Mouse (Mus musculus): ENCODE results near the gene Atpaf2.

Atpaf2 gene

GRCm38 (mm10) chr11:60396546-60396945, 21.7 kb downstream of the Atpaf2 start:
- no peak for DNase-seq

GRCm38 (mm10) chr11:60391346-60391745, 26.9 kb downstream of the Atpaf2 start:
- no peak for DNase-seq

DNA sequence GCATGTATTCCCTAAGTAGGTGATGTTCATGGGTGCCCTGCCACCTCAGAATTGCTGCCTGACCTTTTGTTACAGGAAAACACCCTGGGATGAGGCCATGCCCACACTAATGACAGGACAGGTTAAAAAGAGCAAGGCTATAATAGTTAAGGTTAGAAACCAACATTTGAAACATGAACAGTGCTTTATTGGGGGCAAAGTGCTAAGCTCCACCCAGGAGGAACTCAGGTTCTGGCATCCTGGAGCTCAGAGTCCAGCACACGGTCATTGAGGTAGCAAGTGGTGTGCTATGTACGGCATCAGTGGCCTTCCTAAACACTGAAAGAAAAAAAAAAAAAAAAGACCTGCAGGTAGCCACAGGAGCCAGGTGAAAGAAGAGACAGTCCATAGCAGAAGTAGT, 30.3 kb downstream of the Atpaf2 start:
- DNase-seq: no peak

DNA sequence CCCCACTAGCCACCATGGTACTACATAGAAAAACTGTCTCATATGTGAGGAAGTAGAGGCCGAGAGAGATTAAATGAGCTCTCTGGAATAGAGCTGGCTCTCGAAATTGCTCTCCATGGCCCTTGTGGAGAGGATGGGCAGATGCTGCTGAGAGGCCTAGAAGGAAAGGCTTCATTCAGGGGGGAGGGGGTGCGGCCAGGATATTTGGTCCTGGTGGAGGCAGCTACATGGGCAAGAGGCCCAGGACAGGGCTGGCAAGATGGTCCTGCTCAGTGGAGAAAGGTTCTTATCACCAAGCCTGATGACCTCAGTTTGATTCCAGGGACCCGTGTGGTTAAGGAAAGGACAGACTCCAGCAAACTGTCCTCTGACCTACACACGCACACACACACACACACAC, 32.3 kb downstream of the Atpaf2 start:
- no peak for DNase-seq

- no peak for DNase-seq
Observed at GRCm38 (mm10) chr11:60384762-60385421, 33.4 kb downstream of the Atpaf2 start.

DNA sequence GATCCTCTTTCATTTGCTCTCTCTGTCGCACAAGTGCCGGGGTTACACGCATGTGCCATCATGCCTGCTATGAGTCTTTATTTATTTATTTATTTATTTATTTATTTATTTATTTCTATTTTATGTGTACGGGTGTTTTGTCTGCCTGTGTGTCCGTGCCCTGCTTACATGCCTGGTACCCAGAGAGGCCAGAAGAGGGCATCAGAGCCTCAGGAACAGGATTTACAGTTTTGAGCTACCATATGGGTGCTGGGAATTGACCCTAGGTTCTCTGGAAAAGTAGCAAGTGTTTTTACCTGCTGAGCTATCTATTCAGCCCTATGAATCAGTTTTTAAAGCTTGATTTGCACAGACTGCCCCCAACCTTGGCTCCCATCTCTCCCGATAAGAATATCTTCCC, 34.7 kb downstream of the Atpaf2 start:
- no peak for DNase-seq

DNA sequence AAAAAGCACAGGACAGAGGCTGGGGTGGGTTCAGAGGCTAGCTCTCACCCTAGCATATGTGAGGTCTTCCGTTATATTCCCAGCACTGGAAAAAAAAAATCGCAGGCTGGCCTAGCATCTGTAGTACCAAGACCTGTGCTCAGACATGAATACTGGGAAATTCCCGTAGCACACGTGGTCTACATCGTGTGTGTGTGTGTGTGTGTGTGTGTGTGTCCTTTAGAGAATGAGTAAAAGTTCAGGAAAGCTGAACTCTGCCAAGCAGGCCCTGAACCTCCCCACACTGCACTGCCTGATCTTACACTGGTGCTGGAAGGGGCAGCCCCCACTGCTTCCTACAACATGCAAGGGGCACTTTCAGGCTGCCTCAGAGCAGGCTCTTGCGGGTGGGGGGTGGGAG, 43.8 kb downstream of the Atpaf2 start:
- DNase-seq: no peak

DNA sequence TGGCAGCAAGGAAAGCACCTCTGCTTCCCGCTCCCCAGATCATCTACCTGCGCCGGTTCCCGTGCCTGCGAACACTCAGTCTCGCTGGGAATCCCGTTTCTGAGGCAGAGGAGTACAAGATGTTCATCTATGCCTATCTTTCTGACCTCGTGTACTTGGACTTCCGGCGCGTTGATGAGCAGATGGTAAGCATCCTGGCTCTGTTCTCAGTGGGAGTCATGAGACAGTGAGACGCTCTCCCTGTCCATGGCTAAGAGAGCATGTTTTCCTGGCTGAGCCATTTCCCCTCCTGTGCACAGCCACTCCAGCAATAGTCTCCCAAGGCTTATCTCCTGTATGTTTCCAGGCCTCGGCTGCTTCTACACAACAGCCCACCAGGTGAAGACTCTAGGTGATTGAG, 47.8 kb downstream of the Atpaf2 start:
- no peak for DNase-seq

DNA sequence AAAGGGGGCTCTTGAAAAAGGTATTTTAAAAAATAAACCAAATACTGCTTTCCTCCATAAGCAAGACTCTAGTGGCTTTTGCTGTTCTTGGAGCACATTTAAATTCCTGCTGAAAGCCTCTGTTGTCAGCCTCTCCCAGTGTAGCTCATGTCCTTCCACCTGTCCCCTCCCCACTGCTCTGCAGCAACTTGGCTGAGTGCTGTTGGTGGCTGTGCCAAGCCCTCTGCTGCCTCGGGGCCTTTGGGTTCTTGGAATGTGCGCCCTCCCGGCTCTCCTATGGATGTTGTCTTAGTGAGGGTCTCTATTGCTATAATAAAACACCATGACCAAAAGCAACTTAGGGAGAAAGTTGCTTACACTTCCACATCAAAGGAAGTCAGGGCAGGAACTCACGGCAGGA, 48.8 kb downstream of the Atpaf2 start:
- no peak for DNase-seq

DNA sequence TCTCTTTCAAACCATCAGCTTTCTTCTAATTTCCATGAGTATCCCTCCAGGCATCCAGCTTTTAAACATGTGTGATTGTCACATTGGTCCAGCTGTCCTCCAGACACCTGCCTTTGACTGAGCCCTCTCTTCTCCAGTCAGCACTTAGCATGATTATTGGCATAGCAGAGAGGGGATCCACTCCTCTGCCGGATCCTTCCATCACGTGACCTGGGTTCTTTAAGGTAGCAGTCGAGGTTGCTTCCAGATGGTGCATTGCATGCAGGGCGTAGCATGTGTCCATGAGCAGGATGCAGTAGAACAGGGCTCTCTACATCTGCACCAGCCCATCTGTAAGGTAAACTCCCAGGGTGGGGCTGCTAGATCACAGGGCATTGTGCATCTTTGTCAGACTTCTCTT, 49.3 kb downstream of the Atpaf2 start:
- DNase-seq: peak in 1 of 2 experiments; percentile 3

DNA sequence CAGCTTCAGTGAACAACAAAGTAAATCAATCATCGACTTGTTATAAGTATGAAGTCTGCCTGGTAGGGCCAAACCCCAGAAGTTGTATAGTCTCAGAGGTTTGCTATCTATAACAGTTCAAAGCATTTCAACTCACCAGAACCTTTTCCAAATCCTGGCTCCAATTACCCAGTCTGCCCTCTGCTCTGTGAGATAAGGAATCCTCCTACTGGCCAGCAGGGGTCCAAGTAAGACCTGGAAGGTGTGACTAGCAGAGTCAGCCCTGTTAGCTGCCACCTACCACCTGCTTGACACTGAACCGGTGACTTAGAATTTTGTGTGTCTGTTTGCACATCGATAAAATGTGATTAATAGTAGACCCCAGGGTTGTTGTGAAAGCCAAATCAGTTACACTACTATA, 51.0 kb downstream of the Atpaf2 start:
- DNase-seq: no peak

DNA sequence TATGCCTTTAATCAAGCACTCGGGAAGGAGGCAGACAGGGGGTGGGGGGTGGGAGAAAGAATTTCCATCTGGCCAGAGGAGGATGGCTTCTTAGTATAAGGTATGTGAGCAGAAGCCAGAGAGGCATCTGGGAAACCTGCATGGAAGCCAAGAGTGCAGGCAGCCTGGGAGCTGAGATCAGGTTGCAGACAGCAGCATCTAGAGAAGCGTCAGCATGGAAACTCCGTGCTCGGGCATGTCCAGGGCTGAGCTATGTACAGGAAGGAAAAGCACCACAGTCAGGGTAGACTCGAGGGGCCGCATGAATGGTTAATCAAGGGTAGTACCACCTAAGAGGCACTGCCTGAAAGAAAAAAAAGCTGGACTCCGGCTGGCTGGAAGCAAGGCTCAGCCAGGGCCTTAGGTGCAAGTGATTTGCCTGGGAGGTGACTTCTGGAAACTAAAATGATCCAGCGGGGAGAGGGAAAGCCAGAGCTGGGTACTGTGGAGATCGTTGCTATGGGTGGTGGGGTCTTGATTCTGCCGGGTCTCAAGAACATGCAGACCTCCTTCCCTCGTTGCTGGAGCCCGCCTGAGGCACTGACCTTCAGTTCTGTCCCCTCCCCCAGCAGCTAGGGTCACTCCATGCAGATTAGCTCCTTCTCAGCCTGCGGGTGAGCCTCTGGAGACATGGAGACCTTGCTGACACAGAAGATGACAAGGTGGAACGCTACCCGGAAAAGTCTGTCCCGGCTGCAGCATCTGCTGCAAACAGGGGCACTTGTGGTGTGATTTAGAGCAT, 51.8 kb downstream of the Atpaf2 start:
- no peak for DNase-seq

- no peak for DNase-seq
Observed at GRCm38 (mm10) chr11:60360631-60361201, 57.5 kb downstream of the Atpaf2 start.

- no peak for DNase-seq
Observed at GRCm38 (mm10) chr11:60359936-60360335, 58.3 kb downstream of the Atpaf2 start.

GRCm38 (mm10) chr11:60359138-60359537, 59.1 kb downstream of the Atpaf2 start:
- DNase-seq: no peak

GRCm38 (mm10) chr11:60358548-60358947, 59.7 kb downstream of the Atpaf2 start:
- no peak for DNase-seq

DNA sequence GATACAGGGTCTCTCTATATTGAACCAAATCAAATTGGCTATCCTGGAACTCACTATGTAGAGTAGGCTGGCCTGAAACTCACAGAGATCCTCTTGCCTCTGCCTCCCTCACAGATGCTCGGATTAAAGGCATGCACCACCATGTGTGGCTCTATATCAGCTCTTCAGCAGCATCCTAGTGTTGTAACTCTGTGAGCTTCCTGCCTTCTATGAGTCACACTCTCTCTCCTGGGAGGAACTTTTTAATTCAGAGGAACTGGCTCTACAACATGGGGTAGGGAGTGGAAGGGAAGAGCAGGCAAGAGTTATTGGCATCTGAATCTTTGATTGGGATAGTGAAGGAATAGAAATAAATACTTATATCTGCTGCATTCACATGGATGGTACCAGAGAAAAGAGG, 61.1 kb downstream of the Atpaf2 start:
- no peak for DNase-seq

DNA sequence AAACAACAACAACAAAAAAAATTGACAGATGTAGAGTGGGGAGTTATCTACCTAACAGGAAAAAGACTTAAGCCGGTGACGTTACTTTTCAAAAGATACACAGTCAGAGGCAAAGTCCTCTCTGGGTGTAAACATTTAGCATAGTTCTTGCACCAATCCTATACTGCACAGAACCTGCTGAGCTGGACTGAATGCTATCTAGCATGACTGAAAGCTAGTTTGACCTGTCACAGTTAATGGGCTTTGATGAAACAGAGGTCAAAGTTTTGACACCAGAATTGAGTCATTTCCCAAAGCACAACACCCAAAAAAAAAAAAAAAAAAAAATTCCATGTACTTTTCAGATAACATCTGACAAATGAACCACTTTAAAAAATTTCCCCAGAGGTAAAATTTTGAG, 62.3 kb downstream of the Atpaf2 start:
- DNase-seq: no peak

- DNase-seq: peak; percentile 96 to 98
Observed at GRCm38 (mm10) chr11:60352559-60353411, 65.5 kb downstream of the Atpaf2 start, which contains the start of the genes Tom1l2 and Drc3. Tom1l2 (minus strand) TSS chr11:60352905. Drc3 (plus strand) TSS chr11:60353329.

GRCm38 (mm10) chr11:60351925-60352371, 66.3 kb downstream of the Atpaf2 start:
- DNase-seq: no peak

DNA sequence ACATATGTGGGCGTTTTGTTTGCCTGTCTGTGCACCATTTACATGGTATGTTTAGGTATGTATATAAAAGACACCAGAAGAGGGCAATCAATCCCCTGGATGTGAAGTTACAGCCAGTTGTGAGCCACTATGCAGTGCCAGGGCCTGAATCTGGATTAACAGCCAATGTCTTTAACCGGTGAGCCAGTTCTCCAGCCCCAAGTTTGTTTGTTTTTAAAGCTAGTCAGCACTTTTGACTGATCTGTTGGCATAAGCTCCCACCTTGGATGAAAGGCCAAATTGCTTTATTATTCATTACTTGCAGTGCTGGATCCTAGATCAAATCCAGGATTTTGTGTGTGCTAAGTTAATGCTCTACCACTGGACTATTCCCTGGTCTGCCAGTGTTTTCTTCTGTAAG, 66.9 kb downstream of the Atpaf2 start:
- no peak for DNase-seq

All from B cell, adult 2 months (primary cell).